Mouse (Mus musculus): ENCODE results near the gene Pde4b.

DNA sequence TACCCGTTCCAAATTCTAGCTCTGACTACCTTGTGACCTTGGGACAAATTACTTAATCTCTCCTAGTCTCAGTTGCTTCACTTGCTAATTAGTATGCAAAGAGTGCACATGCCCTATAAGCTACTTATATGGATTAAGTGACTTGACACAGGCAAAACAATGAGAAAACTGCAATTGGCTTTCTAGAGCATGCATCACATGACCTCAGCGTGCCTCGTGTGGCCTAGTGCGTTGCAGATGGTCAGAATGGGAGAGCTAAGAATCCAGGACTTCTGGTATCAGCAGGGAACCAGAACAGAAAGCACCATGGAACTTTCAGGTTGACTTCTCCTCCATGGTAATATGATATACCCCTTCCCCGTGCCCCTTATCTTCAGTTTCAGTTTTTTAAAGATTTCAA lies 426.2 kb downstream of the Pde4b start:
- TF ChIP-seq CTCF (conservative IDR thresholded peaks at IDR 0.05; ENCODE audit: low read length), result no peak
- TF ChIP-seq NANOG (IDR thresholded peaks at IDR 0.05; ENCODE audit: borderline replicate concordance, low read length), result no peak
